Mouse (Mus musculus): ENCODE data around the gene BC017158. TPM values are rescaled to one million over a fixed set of nuclear protein-coding genes. Genes with fewer than 3 reads are reported as not detected.

The BC017158 gene
- polyA plus RNA-seq, 1 experiment from 2014 or later = 22.1 TPM

DNA sequence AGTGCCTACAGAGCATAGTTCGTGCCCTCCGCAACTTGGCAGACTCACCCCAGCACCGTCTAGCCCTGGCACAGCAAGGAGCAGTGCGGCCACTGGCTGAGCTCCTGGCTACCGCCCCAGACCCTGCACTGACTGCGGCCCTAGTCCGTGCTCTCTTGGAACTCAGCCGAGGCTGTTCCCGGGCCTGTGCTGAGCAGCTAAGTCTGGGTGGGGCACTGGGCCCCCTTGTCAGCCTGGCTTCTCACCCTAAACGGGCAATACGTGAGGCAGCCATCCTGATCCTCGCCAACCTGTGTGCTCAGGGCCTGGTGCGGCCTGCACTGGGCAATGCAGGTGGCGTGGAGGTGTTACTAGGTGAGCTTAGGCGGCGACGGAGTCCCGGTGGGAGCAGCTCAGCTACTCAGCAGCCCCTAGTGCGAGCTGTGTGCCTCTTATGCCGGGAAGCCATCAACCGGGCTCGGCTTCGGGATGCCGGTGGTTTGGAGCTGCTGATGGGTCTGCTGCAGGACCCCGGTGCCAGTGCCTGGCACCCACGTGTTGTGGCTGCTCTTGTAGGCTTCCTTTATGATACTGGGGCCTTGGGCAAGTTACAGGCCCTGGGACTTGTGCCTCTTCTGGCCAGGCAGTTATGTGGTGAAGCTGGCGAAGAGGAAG lies 57.7 kb downstream of the BC017158 start:
- Histone ChIP-seq H3K4me3 (no peak overlapping the region), H3K36me3 (peaks cover 64% of the 10 kb centered on the region)
- WGBS = 94% methylated on average over 27 of the region's 27 CpGs

GRCm38 (mm10) chr7:128238991-128239390 lies 59.0 kb downstream of the BC017158 start:
- 0 out of 2 replicates have a peak overlapping the region, but pooled peaks have one; percentile 64 for H3K9ac ChIP-seq
- H3K4me1 ChIP-seq = peaks cover 20% of the 10 kb centered on the region
- ATAC-seq (ENCODE audit: insufficient number of reproducible peaks, insufficient read depth, low FRiP score, low TSS enrichment, low read depth) = no peak
- H3K4me3 ChIP-seq = peak overlapping the region; percentile 72
- H3K27me3 ChIP-seq = no peaks in the 10 kb centered on the region
- peak overlapping the region; percentile 64 for H3K4me2 ChIP-seq
- H3K36me3 ChIP-seq = peaks cover 55% of the 10 kb centered on the region
- WGBS = 21% methylated on average over 4 of the region's 4 CpGs
- H3K27ac ChIP-seq = peak overlapping the region; percentile 99
- no peaks in the 10 kb centered on the region for H3K9me3 ChIP-seq

More for the DNA sequence above, 57.7 kb downstream of the BC017158 start:
- Histone ChIP-seq H3K9me3 (no peaks in the 10 kb centered on the region), H3K9ac (0 out of 2 replicates have a peak overlapping the region, but pooled peaks have one; percentile 17), H3K4me2 (no peak overlapping the region), H3K27me3 (no peaks in the 10 kb centered on the region), H3K4me1 (peaks cover 20% of the 10 kb centered on the region), H3K27ac (no peak overlapping the region)
- no peak for ATAC-seq (ENCODE audit: insufficient number of reproducible peaks, insufficient read depth, low FRiP score, low TSS enrichment, low read depth)

DNA sequence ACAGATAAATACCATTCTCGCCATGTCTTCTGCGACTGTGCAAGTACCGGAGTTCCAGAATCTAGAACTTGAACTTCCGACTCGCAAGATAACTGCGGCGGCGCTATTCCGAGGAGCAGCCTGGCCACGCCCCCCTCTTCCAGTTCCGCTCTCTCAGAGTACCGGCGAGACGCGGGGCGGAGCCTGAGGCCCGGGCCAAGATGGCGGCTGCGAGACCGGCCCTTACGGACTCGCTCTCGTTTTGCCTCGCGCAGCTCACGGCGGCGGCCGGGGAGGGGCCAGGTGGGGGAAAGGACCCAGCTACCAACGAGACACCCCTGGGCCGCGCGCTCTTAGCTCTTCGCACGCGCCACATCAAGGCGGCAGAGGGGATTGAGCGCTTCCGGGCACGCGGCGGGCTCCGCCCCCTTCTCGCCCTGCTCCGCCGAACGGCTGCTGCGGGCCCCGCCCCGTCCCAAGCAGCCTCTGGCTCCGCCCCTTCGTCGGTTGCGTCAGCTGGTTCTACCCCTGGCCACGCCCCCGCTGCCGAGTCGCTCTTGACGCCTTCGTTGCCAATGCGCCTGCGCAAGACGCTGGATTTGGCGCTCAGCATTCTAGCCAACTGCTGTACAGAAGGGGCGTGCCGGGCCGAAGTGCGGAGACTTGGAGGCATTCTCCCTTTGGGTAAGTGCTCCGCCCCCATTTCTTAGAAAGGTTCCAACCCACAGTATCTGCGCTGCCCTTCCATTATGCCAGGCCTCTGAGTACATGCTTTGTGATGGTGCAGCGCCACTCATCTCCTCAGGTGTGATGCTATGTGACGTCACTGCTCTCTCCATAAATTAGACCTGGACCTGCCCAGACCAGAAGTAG lies 59.8 kb downstream of the BC017158 start, which contains the start of gene 9130023H24Rik:
TSS of gene 9130023H24Rik (minus strand) at position 105 of the 852 bp plus-strand sequence.
- H3K4me3 ChIP-seq = peak within 1 kb of the TSS; percentile 72
- peak within 1 kb of the TSS; percentile 83 for H3K9ac ChIP-seq
- H3K36me3 ChIP-seq = peaks cover 51% of the 10 kb centered on the region
- H3K4me1 ChIP-seq = peaks cover 20% of the 10 kb centered on the region
- no peaks in the 10 kb centered on the region for H3K27me3 ChIP-seq
- no peaks in the 10 kb centered on the region for H3K9me3 ChIP-seq
- peak within 1 kb of the TSS; percentile 64 for H3K4me2 ChIP-seq
- under 1% methylated on average over 71 of the region's 72 CpGs for WGBS
- ATAC-seq (ENCODE audit: insufficient number of reproducible peaks, insufficient read depth, low FRiP score, low TSS enrichment, low read depth) = peak; percentile 87
- H3K27ac ChIP-seq = peak within 1 kb of the TSS; percentile 99

GRCm38 (mm10) chr7:128237593-128237926 lies 60.4 kb downstream of the BC017158 start:
- no peaks in the 10 kb centered on the region for H3K27me3 ChIP-seq
- H3K9me3 ChIP-seq = no peaks in the 10 kb centered on the region
- peaks cover 23% of the 10 kb centered on the region for H3K4me1 ChIP-seq
- H3K9ac ChIP-seq = peak overlapping the region; percentile 83
- under 1% methylated on average over 25 of the region's 25 CpGs for WGBS
- H3K4me3 ChIP-seq = peak overlapping the region; percentile 72
- no peak for ATAC-seq (ENCODE audit: insufficient number of reproducible peaks, insufficient read depth, low FRiP score, low TSS enrichment, low read depth)
- peak overlapping the region; percentile 99 for H3K27ac ChIP-seq
- peaks cover 45% of the 10 kb centered on the region for H3K36me3 ChIP-seq
- H3K4me2 ChIP-seq = peak overlapping the region; percentile 64

DNA sequence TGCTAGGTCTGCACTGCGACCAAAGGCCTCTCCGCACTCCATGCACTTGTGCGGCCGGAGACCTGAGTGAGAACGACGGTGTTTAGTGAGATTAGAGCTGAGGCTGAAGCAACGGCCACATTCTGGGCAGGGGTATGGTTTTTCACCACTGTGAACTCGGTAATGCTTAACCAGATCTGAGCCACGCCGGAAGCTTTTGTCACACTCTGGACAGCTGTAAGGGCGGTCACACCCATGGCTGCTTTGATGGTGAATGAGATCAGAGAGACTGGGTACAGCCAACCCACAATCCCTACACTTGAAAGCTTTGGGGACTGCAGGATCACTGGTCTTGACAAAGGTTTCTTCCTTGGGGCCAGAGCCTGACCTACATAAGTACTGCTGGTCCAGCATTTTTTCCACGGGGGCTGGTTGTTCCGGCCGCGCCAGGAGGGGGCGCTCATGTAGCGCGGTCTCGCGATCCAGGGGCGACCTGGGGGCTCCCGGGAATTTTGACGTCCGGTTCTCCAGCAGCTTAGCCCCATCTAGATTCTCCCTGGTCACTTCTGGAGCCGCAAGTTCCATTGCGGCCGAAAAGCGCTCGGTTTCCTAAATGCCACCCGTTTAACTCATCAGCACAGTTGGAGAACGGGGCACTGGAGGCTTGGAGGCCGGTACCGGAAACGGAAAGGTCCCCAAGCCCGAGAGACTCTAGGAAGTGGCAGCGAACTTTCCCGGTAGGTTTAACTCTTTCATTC lies 60.9 kb downstream of the BC017158 start, which contains the start of gene Armc5:
TSS of gene Armc5 (plus strand) at position 487 of the 737 bp plus-strand sequence.
- Histone ChIP-seq H3K27me3 (no peaks in the 10 kb centered on the region), H3K4me1 (peaks cover 26% of the 10 kb centered on the region), H3K9me3 (no peaks in the 10 kb centered on the region), H3K4me2 (peak within 1 kb of the TSS; percentile 64), H3K36me3 (peaks cover 39% of the 10 kb centered on the region), H3K9ac (peak within 1 kb of the TSS; percentile 83), H3K27ac (peak within 1 kb of the TSS; percentile 99), H3K4me3 (peak within 1 kb of the TSS; percentile 72)
- no peak for ATAC-seq (ENCODE audit: insufficient number of reproducible peaks, insufficient read depth, low FRiP score, low TSS enrichment, low read depth)
- 26% methylated on average over 37 of the region's 37 CpGs for WGBS

DNA sequence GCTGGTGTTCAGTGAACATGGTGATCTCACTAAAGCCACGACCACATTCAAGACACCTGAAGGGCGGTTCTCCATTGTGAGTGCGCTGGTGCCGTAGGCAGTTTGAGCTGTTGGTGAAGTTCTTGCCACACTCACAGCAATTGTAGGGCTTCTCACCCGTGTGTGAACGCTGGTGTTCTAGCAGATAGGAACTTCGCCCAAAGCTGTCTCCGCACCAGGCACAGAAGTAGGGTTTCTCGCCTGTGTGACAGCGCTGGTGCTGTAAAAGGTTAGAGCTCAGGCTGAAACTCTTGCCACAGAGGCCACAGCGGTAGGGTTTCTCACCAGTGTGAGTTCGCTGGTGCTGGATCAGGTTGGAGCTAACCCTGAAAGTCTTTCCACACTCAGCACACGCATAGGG lies 61.5 kb downstream of the BC017158 start:
- no peak for ATAC-seq (ENCODE audit: insufficient number of reproducible peaks, insufficient read depth, low FRiP score, low TSS enrichment, low read depth)
- H3K27me3 ChIP-seq = no peaks in the 10 kb centered on the region
- 96% methylated on average over 13 of the region's 13 CpGs for WGBS
- peaks cover 33% of the 10 kb centered on the region for H3K36me3 ChIP-seq
- peak overlapping the region; percentile 72; the same call in 1 of the 2 replicates for H3K4me3 ChIP-seq
- H3K9ac ChIP-seq = no peak overlapping the region
- peak overlapping the region; percentile 64; the same call in 1 of the 2 replicates for H3K4me2 ChIP-seq
- H3K9me3 ChIP-seq = no peaks in the 10 kb centered on the region
- H3K4me1 ChIP-seq = peaks cover 26% of the 10 kb centered on the region
- 0 out of 2 replicates have a peak overlapping the region, but pooled peaks have one; percentile 99 for H3K27ac ChIP-seq

DNA sequence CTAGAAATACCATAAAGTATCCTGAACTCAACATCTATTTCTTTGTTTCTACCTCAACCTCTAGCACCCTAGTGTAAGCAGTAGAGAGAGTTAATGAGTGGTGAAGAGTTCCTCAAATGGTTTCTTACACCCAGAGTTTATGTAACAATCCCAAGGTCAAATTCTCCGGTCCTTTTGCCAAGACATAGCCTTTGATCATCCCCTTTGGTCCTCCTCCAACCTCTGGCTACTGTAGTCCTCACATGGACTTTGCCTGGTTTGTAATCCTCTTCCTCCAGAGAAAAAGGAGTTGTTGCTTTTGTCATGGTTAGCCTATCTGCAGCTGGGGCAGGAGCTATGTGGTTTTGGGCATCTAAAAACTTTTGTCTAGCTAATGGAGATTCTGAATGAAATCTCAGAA lies 62.5 kb downstream of the BC017158 start:
- no peak overlapping the region for H3K4me2 ChIP-seq
- no peaks in the 10 kb centered on the region for H3K27me3 ChIP-seq
- 0 out of 2 replicates have a peak overlapping the region, but pooled peaks have one; percentile 16 for H3K9ac ChIP-seq
- H3K36me3 ChIP-seq = peaks cover 24% of the 10 kb centered on the region
- no peak overlapping the region for H3K27ac ChIP-seq
- H3K4me3 ChIP-seq = no peak overlapping the region
- H3K9me3 ChIP-seq = no peaks in the 10 kb centered on the region
- peaks cover 22% of the 10 kb centered on the region for H3K4me1 ChIP-seq
- ATAC-seq (ENCODE audit: insufficient number of reproducible peaks, insufficient read depth, low FRiP score, low TSS enrichment, low read depth) = no peak
- 90% methylated on average over 1 of the region's 1 CpGs for WGBS

- H3K27me3 ChIP-seq = no peaks in the 10 kb centered on the region
- no peak overlapping the region for H3K9ac ChIP-seq
- 90% methylated on average over 2 of the region's 2 CpGs for WGBS
- H3K4me3 ChIP-seq = no peak overlapping the region
- peaks cover 17% of the 10 kb centered on the region; the same call in 1 of the 2 replicates for H3K36me3 ChIP-seq
- no peak overlapping the region for H3K27ac ChIP-seq
- H3K4me1 ChIP-seq = peaks cover 22% of the 10 kb centered on the region
- no peak overlapping the region for H3K4me2 ChIP-seq
- H3K9me3 ChIP-seq = no peaks in the 10 kb centered on the region
- ATAC-seq (ENCODE audit: insufficient number of reproducible peaks, insufficient read depth, low FRiP score, low TSS enrichment, low read depth) = no peak
Measured at GRCm38 (mm10) chr7:128234796-128235195, 63.2 kb downstream of the BC017158 start.

GRCm38 (mm10) chr7:128231741-128232140 lies 66.2 kb downstream of the BC017158 start:
- Histone ChIP-seq H3K4me3 (no peak overlapping the region), H3K4me2 (no peak overlapping the region), H3K9me3 (no peaks in the 10 kb centered on the region), H3K4me1 (peaks cover 11% of the 10 kb centered on the region; the same call in 1 of the 2 replicates), H3K27ac (no peak overlapping the region), H3K9ac (no peak overlapping the region), H3K27me3 (no peaks in the 10 kb centered on the region), H3K36me3 (peaks cover 14% of the 10 kb centered on the region; the same call in 1 of the 2 replicates)
- 42% methylated on average over 8 of the region's 8 CpGs for WGBS
- ATAC-seq (ENCODE audit: insufficient number of reproducible peaks, insufficient read depth, low FRiP score, low TSS enrichment, low read depth) = no peak

Measured in embryonic facial prominence, embryonic 13.5 days (tissue).